Mouse (Mus musculus): ENCODE data around the gene Adtrp.

GRCm38 (mm10) chr13:41816643-41817042 is 30.8 kb downstream of the Adtrp start:
- TF ChIP-seq CTCF (IDR thresholded peaks at IDR 0.05; ENCODE audit: borderline replicate concordance, extremely low read depth, insufficient read depth, insufficient read length) (no peak), POLR2A (IDR thresholded peaks at IDR 0.05; ENCODE audit: borderline replicate concordance, extremely low read depth, insufficient read depth, insufficient read length, poor library complexity, severe bottlenecking) (no peak)
